Mouse (Mus musculus) CD4-positive, CD25-positive, alpha-beta regulatory T cell, adult 2 months (primary cell): ENCODE data around the gene Xbp1.
"Not testable (repeated sequence)": the region's sequence is repeated elsewhere in the genome, so short reads cannot be mapped to it uniquely, and the experiment has no call there.

Source experiments
- DNase-seq: peaks from one replicate; pipeline ENCODE4 v3.0.0-alpha.2; 2012; ENCODE audit warnings: low read depth, low spot score

The Xbp1 gene

DNA sequence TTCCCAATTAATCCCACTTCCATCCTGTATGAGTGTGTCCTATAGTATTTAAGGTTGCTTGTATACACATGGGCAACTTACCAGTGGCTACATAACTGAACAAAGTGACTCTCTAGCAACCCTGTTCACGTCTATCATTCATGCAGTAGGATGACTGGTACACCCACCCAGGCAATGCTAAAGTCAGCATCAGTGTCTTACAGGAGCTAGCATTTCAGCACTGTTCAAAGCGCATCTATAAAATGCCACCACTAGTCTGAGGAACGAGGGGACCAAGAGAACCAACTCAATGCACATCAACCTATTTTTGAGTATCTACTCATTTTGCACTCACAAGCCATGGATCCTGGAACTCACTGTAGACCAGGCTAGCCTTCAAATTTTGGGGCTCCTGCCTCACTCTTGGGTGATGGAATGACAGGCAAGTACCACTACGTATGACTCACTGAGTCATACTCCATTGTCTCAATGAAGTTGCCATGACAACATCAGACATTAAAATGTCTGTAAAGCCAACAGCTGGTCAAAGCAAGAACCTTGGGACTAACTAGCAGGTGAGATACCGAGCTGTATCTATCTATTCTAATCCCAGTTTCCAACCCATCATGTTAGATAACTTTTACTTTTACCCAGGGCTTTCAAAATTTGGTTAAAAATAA is 7.5 kb downstream of the Xbp1 start:
- no peak for DNase-seq

DNA sequence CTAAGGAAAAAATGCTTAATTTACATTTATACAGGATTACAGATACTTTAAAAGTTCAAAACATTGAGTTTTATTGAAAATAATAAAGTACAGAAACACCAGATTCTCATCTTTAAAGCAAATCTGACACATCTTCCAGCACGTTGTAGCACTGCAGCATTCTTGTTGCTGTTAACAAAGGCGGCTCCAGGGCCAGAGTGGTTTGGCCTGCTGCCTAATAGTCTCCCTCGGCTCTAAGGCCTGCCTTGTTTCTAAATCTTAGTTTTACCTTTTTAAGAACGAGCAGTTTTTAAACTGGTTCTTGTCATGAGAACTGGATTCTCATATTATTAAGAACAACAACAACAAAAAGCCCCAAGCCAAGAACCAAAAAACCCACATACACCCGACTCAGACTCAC is 8.4 kb downstream of the Xbp1 start:
- no peak for DNase-seq

DNA sequence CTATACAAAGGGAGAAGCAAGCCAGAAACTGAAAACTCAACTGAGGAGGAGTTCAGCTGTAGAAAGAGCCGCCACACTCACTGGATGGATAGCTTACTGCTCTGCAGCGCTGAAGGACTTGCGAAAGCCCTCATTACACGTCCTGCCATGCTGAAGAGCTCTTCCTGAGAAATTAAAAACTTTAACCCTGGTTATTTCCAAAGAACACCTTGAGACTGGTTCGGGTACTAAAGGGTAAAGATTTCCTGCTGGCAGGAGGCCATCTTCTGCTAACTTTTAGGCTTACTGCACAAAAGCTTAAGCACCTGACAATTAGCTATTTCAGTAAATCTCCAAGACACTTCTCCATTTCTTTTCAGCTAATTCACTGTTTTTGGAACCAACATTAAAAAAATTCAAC is 9.7 kb downstream of the Xbp1 start:
- DNase-seq = no peak

DNA sequence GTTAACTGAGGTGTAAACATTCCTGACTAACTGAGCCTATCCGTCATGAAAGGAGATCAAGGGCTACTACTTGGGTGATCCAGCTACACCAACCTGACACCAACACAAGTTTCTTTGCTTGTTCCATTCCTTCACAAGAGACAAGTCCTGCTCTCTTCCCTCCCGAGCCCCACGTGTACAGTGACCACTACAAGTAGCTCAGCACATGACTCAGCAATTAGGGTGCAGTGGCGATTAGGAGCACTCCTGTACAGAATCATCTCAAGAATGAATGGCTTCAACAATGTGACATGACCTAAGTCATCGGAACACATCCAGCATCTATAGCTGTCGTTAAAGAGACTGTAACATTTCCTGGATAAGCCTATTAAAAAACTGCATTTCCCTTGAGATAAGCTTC is 10.3 kb downstream of the Xbp1 start:
- DNase-seq = no peak

DNA sequence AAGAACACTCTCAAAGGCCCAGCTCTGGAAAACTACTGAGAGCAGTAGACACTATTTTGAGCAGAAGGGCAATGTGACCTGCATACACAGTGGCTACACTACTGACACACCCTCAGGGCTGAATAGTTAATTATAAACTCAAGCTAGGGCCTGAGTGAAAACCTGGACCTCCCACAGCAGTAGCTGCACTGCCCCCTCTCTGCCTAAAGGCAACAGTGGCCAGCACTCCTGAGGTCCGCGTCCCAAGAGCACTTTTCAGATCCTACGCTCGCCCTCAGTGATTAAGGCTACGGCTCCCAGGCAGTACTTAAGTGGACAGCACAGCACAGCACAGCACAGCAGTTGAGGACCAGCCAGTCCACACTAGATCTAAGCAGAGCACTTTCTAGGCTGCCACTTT is 12.6 kb downstream of the Xbp1 start:
- no peak for DNase-seq

DNA sequence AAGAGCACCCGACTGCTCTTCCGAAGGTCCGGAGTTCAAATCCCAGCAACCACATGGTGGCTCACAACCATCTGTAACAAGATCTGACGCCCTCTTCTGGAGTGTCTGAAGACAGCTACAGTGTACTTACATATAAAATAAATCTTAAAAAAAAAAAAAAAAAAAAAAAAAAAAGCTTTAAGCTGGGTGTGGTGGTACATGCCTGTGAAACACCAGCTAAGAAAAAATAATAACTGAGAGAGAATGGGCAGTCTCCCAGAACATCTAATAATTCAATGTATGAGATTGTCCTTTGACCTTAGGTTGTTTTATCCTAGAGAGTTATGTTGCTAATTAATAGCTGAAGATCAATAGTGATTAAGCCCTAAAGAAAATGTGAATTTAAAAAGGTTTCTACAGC is 17.0 kb downstream of the Xbp1 start:
- DNase-seq = not testable (repeated sequence)

DNA sequence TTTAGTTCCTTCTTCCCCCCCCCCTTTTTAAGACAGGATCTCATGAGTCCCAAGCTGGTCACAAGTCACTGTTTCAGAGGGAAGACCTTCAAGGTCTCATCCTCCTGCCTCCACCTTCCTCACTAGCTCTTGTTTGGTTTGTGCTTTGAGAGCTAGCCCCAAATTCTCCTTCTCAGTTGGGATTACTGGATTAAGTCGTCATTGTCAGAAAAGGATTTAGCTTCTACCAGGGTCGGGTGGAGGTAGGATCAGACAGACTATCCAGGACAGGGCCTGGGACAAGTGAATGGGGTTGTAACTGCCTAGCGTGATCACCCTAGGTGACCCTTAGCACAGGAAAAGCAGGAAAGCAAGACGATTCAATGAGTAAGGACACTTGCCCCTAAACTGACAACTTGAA is 19.9 kb downstream of the Xbp1 start:
- no peak for DNase-seq

DNA sequence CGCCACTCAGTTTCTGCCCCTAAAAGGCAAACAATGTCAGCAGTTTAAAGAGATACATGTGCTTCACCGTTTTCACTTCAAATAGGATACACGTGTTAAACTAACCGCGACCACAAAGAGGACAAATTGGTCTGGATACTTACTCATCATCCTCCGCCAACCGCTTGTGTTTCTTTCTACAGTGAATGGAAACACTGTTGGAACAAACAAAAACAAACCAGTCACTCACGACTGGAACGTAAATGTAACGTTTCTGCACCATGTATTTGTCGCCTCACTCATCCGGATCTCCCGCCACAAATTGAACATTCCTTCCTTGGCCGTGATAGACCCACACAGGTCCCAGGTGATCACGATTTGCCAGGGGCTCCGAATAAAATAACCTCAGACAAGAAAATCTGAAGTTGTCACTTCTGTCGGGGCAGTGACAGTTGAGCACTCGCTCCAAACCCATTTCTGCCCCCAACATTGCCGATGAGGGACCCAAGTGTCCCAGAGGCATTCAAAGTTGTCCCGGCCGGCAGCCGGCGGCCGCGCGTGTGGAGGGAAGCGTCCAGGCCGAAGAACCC is 20.9 kb downstream of the Xbp1 start:
- peak; percentile 65 for DNase-seq

DNA sequence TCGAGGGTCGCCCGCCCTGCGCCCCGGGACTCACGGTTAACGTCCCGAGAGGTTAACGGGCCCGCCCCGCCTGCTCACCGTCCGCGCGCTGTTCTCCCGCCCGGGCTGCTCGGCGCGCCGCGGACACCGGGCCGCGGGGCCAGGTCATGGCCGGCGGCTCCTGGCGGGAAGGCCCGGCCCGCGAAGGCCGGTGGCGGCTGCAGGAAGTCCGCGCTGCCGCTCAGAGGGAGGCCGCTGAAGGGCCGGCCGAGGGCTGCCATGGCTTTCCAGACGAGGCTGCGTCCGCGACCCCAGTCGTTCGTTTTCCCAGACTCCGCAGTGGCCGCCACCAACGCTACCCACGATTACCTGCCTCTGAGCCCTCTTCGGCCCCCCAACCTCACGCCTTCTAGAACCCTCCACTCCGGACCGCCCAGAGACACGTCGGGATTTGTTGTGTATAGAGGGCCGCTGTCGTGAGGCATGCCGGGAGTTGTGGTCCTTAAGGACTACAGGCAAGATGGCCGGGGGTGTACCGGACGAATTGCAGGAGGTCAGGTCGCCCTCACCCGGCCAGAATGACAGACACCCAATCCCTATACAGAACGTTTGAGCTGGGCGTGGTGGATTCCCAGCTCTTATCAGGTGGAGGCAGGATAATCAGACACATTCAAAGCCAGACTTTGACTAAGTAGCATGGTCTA is 21.5 kb downstream of the Xbp1 start, which contains the start of gene Ccdc117:
Gene Ccdc117 (minus strand): TSS at position 389 of the 683 bp plus-strand sequence.
- DNase-seq = peak; percentile 91

DNA sequence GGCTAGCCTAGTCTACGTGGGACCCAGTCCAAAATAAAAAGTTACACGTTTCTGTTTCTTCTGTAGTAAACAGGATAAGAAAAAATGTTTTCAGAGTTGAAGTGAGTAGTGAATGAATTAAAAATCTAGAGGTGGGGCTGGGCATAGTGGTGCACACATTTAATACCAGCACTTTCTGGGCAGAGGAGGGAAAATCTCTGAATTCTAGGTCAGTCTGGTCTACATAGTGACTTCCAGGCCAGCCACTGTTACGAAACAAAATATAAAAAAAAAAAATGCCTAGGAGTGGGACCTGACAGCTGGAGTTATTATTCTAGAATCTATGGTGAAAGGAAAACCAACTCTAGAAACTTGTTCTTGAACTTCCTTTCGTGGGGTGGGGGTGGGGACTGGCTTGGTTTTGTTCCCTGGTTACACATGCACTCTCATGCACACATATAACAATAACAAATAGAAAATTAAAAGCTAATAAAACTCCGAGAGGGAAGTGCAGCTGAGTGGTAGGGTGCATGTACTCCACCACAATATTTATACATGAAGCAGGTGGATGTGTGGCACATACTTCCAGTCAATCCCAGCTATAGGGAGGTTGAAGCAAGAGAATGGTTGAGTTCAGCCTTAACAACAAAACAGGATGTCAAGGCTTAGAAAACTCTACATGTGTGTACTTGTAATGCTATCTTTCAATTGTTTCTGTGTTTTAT is 22.2 kb downstream of the Xbp1 start:
- DNase-seq = peak; percentile 26

DNA sequence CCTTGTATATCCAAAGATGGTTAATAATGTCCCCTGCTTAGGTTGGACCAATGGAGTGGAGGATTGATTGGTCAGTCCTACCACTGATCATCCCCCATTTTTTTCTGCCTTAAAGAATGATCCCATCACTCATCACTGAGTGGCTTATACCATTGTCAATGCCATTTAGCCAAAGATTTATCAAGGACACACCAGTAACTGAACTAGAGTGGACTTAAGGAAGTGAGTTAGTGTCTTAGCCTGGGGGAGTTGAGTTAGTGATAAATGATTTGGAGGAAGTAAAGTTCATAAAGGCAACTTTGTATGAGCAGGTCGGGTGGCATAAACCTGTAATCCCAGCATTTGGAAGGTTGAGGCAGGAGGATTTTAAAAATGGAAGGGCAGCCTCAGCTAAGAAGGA is 22.8 kb downstream of the Xbp1 start:
- DNase-seq = no peak

DNA sequence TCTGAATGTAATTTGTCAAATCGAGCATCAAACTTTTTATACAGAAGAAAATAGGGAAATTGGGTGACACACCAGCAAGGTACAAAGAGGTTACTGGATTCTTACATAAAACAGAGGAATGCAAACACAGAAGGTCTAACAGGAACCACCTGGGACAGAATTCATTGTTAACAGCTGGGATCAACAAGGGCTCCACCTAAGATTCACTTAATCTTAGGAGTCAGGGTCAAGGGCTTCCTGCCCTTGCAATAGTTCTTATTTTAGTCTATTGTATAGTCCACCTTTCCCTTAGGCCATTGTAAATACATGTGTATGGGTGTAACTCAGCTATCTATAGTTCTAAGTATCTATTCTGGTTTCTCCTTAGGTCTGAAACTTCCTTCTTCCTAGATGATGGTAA is 24.2 kb downstream of the Xbp1 start:
- DNase-seq = not testable (repeated sequence)

DNA sequence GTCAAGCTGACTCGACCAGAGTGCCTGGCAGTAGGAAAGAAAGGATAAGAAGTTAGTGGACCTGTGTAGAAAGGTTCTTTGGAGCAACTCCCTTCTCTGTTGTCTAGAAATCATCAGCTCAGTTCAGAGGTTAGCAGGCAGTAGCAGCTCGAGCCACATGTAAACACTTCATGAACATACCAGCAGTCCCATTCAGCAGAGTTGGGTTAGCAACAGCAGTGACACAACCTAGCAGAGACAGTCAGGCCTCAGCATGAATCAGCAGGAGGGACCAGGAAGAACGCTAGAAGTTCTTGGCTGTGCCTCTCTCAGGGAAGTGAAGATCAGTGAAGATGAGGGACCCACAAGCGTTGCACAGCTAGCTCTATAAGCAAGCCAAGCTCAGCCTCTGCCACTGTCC is 25.0 kb downstream of the Xbp1 start:
- DNase-seq = no peak

DNA sequence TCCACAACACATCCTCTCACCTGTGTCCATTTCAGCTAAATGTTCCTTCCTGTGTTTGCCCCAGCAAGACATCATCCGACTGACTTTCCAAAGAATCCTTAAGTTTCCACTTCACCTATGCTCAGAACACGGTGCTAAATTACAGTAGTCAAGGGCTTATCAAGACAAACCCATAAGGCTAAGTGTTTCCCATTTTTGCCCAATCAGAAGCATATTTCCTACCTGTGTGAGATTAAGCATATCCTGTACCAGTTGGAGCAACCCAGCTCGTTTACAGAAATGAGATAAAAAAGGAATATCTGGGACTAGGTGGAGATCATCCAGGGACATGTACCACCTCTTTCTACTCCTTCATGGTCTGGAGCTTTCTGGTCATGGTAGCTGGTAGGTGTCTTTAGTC is 26.2 kb downstream of the Xbp1 start:
- no peak for DNase-seq

DNA sequence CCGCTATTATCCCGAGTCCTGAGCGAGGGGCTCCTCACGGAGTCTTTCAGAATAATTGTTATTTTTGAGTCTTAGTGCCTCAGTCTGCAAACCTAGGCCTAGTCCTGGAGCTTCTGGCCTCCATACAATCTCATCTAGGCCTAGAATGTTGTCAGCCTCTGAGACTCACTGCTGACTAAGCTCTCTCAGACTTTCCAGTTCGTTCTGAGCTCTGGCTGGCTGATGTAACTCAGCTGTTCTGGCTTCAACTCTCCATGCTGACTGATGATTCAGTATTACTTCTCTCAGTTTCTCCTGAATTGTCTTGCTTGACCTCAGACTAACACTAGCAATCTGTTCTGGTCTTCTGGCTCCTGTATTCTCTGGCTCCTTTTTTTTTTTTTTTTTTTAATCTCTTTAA is 31.0 kb downstream of the Xbp1 start:
- DNase-seq = no peak

DNA sequence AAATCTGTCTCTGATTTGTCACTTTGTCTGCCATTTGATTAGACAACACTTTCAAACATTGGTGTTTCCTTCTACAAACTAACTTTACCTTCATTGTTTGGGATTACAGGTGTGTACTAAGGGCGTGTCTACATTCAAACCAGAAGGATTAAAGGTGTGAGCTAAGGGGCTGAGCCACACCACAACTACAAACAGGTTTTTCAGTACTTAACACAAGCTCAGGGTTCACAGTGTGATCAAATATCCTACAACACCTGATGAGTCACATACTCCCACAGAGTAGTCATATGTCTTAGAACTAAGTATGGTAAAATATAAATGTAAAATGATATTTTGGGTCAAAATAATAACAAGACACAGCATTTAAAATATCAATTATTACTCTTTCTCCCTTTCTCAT is 31.5 kb downstream of the Xbp1 start:
- no peak for DNase-seq

DNA sequence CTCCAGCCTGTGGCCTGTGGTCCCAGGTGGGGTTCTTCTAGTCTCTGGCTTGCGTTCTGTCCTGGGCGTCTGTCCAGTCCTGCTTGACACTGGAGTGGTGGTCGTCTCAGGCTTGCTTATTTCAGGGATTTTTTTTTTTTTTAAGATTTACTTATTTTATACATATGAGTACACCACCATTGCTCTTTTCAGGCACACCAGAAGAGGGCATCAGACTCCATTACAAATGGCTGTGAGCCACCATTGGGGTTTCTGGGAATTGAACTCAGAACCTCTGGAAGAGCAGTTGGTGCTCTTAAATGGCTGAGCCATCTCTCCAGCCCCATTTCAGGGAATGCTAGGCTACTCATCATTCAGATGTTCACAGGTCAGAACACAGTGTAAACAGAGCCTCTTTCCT is 39.8 kb downstream of the Xbp1 start:
- DNase-seq = no peak

DNA sequence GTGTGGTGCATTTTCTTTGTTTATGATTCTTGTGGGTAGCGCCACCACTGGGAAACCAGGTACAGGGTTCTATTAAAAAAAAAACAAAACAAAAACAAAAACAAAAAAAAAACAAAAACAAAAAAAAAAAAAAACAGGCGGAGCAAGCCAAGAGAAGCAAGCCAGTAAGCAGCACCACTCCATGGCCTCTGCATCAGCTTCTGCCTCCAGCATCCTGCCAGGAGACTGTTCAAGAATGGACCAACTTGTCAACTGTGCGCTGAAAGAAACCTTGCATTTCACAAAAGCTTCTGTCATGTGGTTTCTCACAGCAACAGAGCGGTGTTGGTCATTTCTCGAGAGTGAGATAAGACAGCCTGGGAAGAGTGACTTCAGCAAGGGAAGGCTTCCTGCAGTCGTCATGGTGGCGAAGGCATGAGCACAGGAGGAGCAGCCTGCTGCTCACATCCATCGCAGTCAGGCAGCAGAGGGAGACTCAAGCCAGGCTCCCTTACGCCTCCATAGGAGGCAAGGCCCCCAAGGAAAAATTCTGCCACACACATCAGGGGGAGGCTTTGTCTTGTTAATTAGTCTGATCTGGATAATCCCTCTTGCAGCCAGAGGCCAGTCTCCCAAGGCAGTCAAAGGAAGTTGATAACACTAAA is 42.3 kb downstream of the Xbp1 start:
- DNase-seq = no peak

DNA sequence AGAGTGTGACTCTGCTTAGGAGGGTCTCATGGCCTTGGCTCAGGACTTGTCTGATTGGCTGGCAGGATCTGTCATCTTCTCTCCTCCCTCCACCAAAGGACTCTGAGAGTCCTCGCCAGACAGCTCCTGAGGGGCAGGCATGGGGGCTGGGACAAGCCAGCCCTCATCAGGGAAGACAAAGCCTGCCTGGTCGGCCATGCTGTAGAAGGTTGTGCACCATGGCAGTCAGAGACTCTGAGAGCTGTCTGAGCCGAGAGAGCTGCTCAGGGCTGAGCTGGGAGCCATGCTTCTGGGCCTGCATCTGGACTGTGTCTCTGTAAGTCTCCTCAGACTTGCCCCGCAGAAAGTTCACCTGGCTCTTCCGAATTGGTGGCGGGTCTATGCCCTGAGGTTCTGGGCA is 43.4 kb downstream of the Xbp1 start:
- DNase-seq = no peak

DNA sequence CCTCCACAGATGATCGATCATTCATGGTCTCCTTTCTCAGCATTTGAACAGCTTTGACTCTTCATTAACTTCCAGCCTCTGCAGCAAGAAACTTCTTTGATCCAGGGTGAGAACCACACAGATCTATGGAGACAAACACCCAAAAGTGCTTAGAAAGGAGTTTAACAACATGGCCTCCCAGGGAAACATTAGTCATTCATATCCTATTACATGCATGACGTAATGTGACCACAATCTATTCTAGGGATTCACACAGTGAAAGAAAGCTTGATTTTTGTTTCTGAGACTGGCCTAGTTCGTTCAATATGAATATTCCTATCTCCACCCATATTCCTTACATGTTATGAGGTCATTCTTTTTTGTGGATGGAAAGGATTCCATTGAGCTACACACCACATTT is 45.1 kb downstream of the Xbp1 start:
- DNase-seq = no peak

DNA sequence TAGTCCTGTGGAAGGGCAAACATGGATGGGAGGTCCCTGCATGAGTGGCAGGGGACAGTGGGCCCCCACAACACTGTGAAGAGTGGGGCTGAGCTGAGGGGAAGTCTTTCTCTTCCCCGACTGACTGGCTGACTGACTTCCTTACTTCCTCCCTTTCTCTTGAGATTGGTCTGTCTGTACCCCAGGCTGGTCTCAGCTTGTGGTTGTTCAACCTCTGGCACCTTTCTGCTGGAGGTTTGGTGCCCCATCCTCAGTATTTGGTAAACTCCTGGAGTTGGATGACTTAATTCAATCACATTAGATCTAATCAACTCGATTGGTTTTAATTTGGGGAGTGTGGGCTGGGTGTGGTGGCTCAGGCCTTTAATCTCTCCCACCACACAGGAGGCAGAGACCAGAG is 46.0 kb downstream of the Xbp1 start:
- no peak for DNase-seq

DNA sequence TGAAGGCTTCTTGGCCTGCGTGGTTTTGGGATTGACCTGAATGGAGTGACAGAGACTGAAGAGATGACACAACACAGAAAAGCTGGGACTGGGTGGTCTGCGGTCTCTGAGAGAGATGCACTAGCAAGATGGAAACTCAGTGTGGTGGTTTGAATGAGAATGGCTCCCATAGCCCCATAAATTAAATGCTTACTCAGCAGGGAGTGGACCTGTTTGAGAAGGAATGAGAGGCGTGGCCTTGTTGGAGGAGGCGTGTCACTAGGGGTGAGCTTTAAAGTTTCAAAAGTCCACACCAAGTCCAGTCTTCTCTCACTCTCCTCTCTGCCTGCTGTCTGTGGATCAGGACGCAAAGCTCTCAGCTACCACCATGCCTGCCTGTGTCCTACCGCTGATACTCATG is 47.2 kb downstream of the Xbp1 start:
- no peak for DNase-seq
